In the genomic region with DNA sequence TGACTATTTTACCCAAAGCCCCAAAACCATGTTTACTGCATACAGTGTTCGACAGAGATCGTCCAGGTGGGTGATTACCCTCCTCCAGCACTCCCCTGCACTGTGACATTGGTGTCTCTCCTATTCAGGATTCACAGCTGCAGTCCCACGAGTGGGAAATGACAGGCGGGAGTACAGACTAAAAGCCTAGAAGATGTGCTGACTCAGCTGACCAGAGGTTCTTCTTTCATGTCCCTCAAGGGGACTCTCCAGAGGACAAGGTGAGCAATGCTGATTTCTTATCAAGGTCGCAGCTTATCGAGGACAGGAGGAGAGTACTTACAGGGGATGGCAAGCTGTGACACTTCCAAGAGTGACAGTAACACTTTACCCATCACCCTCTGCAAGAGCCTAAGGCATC, we compare ENCODE assay signal across 20 mouse cellular contexts.
DNase-seq lines count a peak whose midpoint lies in the region; ATAC-seq and TF ChIP-seq lines count a peak whose summit lies in the region.
"Had no signal": no experiment of that assay in that cellular context is flagged by ENCODE, and none has a peak within 500 bp of the region (broad histone marks: within the 10 kb centered on the region; RNA-seq: fewer than 3 reads in every experiment).

No protein-coding gene starts in this region.

- no peak for TF ChIP-seq POLR2A in CH12.LX (IDR thresholded peaks at IDR 0.05; ENCODE audit: low read depth, low read length)

- no peak for ATAC-seq in midbrain, embryonic 15.5 days (replicated peaks)
- ATAC-seq: activated CD4-positive, CD25-positive, alpha-beta regulatory T cell, adult 4 months; CD4-positive, CD25-positive, alpha-beta regulatory T cell, adult 4 months; Patski had no signal

- 78% methylated on average over 6 of the region's 6 CpGs for WGBS in midbrain, embryonic 15.5 days

- no peak overlapping the region for H3K4me3 ChIP-seq in CH12.LX (replicated peaks in 1 of 3; ENCODE audit: low read depth in 2 of 3, low read length in 2 of 3, poor library complexity in 1 of 3)
- no peak overlapping the region for H3K4me3 ChIP-seq in ES-E14 (ENCODE audit: insufficient read depth in 1 of 2, low read depth in 1 of 2, low read length in 2 of 2, poor library complexity in 1 of 2, severe bottlenecking in 1 of 2)
- H3K4me3 ChIP-seq in midbrain, embryonic 15.5 days = no peak overlapping the region

- no peak overlapping the region for H3K27ac ChIP-seq in CH12.LX (ENCODE audit: insufficient read depth, low read depth)
- H3K27ac ChIP-seq in ES-E14 (ENCODE audit: insufficient read depth, low read depth, low read length, poor library complexity, severe bottlenecking) = no peak overlapping the region
- H3K27ac ChIP-seq in midbrain, embryonic 15.5 days = no peak overlapping the region

- no peak for TF ChIP-seq RAD21 in CH12.LX (IDR thresholded peaks at IDR 0.05; ENCODE audit: low read depth, low read length)

- no peaks in the 10 kb centered on the region for H3K36me3 ChIP-seq in CH12.LX (replicated peaks in 1 of 2; ENCODE audit: control insufficient read depth in 1 of 2, insufficient read depth in 1 of 2, low read length in 1 of 2)
- no peaks in the 10 kb centered on the region for H3K36me3 ChIP-seq in ES-E14 (ENCODE audit: control insufficient read depth, insufficient read depth, low read length, poor library complexity, severe bottlenecking)
- no peaks in the 10 kb centered on the region for H3K36me3 ChIP-seq in midbrain, embryonic 15.5 days (replicated peaks)
- H3K36me3 ChIP-seq: G1E had no signal

- H3K9ac ChIP-seq in CH12.LX (ENCODE audit: insufficient read depth, low read depth) (no peak overlapping the region), ES-E14 (ENCODE audit: insufficient read depth, low read depth, low read length, poor library complexity, severe bottlenecking) (no peak overlapping the region)
- no peak overlapping the region for H3K9ac ChIP-seq in midbrain, embryonic 15.5 days

- TF ChIP-seq EP300 in CH12.LX (IDR thresholded peaks at IDR 0.05; ENCODE audit: low read length) = no peak

- no peak overlapping the region for H3K4me2 ChIP-seq in CH12.LX (ENCODE audit: insufficient read depth, low read depth, poor library complexity, severe bottlenecking)
- no peak overlapping the region for H3K4me2 ChIP-seq in midbrain, embryonic 15.5 days

- no peaks in the 10 kb centered on the region for H3K27me3 ChIP-seq in CH12.LX (replicated peaks)
- no peaks in the 10 kb centered on the region; the same call in 1 of the 2 replicates for H3K27me3 ChIP-seq in midbrain, embryonic 15.5 days (replicated peaks)

- H3K9me3 ChIP-seq in CH12.LX (replicated peaks; ENCODE audit: low read length) (no peaks in the 10 kb centered on the region), ES-E14 (ENCODE audit: control insufficient read depth, insufficient read depth, low read depth, low read length) (no peaks in the 10 kb centered on the region)
- no peaks in the 10 kb centered on the region for H3K9me3 ChIP-seq in midbrain, embryonic 15.5 days

- H3K4me1 ChIP-seq in CH12.LX (ENCODE audit: control insufficient read depth in 1 of 2, insufficient read depth in 2 of 2) (peaks cover 0 to 7% of the 10 kb centered on the region in 2 experiments; a peak in 1 of 4 replicates), ES-E14 (ENCODE audit: control insufficient read depth in 2 of 2, insufficient read depth in 2 of 2, low read length in 2 of 2, poor library complexity in 1 of 2) (no peaks in the 10 kb centered on the region)
- H3K4me1 ChIP-seq in midbrain, embryonic 15.5 days = peaks cover 18% of the 10 kb centered on the region

- no peak for DNase-seq in CH12.LX (ENCODE audit: extremely low read depth)
- DNase-seq in ES-E14 (ENCODE audit: low read depth, low spot score) = no peak
- no peak for DNase-seq in spleen, postnatal 36 days (ENCODE audit: low spot score in 2 of 2)
- DNase-seq: adrenal gland, adult 2 months; adrenal gland, adult 8-10 months; adrenal gland, postnatal 10 days; adrenal gland, postnatal 14 days; adrenal gland, postnatal 25 days; adrenal gland, postnatal 36 days; B cell, adult 2 months; cerebellum, adult 11 months; cerebellum, adult 11-12 months; cerebellum, adult 18-20 months; cerebellum, adult 2 months; cerebellum, adult 8-10 months had no signal

- in situ Hi-C loops in CH12.LX (cut with MboI; ENCODE audit: low pct_ligation_motif_present, low pct_unique_long_range_greater_than_20kb, low sequenced_read_pairs) (no loop called here), ES-E14 (cut with MboI; ENCODE audit: low sequenced_read_pairs in 2 of 2, unreplicated experiment in 2 of 2) (no loop called here)

- no peaks in the 10 kb centered on the region for H3K79me2 ChIP-seq in CH12.LX (replicated peaks; ENCODE audit: control insufficient read depth, extremely low read depth, insufficient read depth, poor library complexity, severe bottlenecking)

- no peak for TF ChIP-seq CTCF in CH12.LX (conservative IDR thresholded peaks at IDR 0.05 in 1 of 2, IDR thresholded peaks at IDR 0.05 in 1 of 2; ENCODE audit: low read depth in 2 of 2, low read length in 2 of 2)

- dilution Hi-C loops in CH12.LX (cut with MboI; ENCODE audit: extremely low pct_ligation_motif_present, extremely low pct_unique_long_range_greater_than_20kb, low sequenced_read_pairs) = no loop called here

TF ChIP-seq in CH12.LX, 34 proteins besides CTCF, POLR2A, EP300 and RAD21:
- TF ChIP-seq MAFK (IDR thresholded peaks at IDR 0.05; ENCODE audit: insufficient replicate concordance, low read length) (peak; percentile 84), JUN (IDR thresholded peaks at IDR 0.05; ENCODE audit: insufficient read depth, low read depth, low read length) (no peak)

TF ChIP-seq in ES-E14, 5 proteins besides CTCF, POLR2A, EP300 and RAD21:
- peak; percentile 59 for TF ChIP-seq MAFK (IDR thresholded peaks at IDR 0.05; ENCODE audit: insufficient read depth, low read depth, low read length)
- no peak for TF ChIP-seq HCFC1 (IDR thresholded peaks at IDR 0.05; ENCODE audit: borderline replicate concordance, insufficient read depth, low read length)
- no peak for TF ChIP-seq ZC3H11A (IDR thresholded peaks at IDR 0.05; ENCODE audit: borderline replicate concordance, low read depth, low read length)
- TF ChIP-seq CHD2 (IDR thresholded peaks at IDR 0.05; ENCODE audit: low read depth, low read length) = no peak
